Mouse (Mus musculus): Measurements from ENCODE around the gene Gstt3. TPM values are rescaled to one million over a fixed set of nuclear protein-coding genes. Genes with fewer than 3 reads are reported as not detected.
"Not testable (repeated sequence)": the region's sequence is repeated elsewhere in the genome, so short reads cannot be mapped to it uniquely, and the experiment has no call there.

Gene Gstt3
- polyA plus RNA-seq, 1 experiment from 2014 or later: 1.2 TPM

GRCm38 (mm10) chr10:75774102-75774501, 7.1 kb downstream of the Gstt3 start:
- Histone ChIP-seq H3K36me3 (ENCODE audit: control insufficient read depth, insufficient read depth, low read length) (no peaks in the 10 kb centered on the region; the same call in 1 of the 2 replicates), H3K4me1 (replicated peaks; ENCODE audit: control insufficient read depth, insufficient read depth, low read length) (peaks cover 3% of the 10 kb centered on the region; the same call in 1 of the 2 replicates), H3K27me3 (ENCODE audit: control insufficient read depth, insufficient read depth, low read length) (no peaks in the 10 kb centered on the region), H3K4me2 (ENCODE audit: low read depth, low read length, severe bottlenecking) (no peak overlapping the region), H3K27ac (ENCODE audit: low read depth, low read length) (no peak overlapping the region), H3K4me3 (ENCODE audit: low read depth, low read length) (no peak overlapping the region), H3K9me3 (ENCODE audit: control insufficient read depth, low read length) (no peaks in the 10 kb centered on the region), H3K9ac (ENCODE audit: low read length) (no peak overlapping the region)
- WGBS: 93% methylated on average over 5 of the region's 5 CpGs
- DNase-seq (ENCODE audit: low spot score) (no peak), ATAC-seq (replicated peaks; ENCODE audit: low FRiP score) (no peak)

- Histone ChIP-seq H3K27ac (ENCODE audit: low read depth, low read length) (no peak within 1 kb of the TSS), H3K4me3 (ENCODE audit: low read depth, low read length) (peak within 1 kb of the TSS; percentile 63), H3K4me2 (ENCODE audit: low read depth, low read length, severe bottlenecking) (peak within 1 kb of the TSS; percentile 93), H3K27me3 (ENCODE audit: control insufficient read depth, insufficient read depth, low read length) (no peaks in the 10 kb centered on the region), H3K4me1 (replicated peaks; ENCODE audit: control insufficient read depth, insufficient read depth, low read length) (peaks cover 3% of the 10 kb centered on the region; the same call in 1 of the 2 replicates), H3K9me3 (ENCODE audit: control insufficient read depth, low read length) (no peaks in the 10 kb centered on the region), H3K36me3 (ENCODE audit: control insufficient read depth, insufficient read depth, low read length) (no peaks in the 10 kb centered on the region; the same call in 1 of the 2 replicates), H3K9ac (ENCODE audit: low read length) (peak within 1 kb of the TSS; percentile 69)
- ATAC-seq (replicated peaks; ENCODE audit: low FRiP score): peak; percentile 97
- WGBS: under 1% methylated on average over 47 of the region's 47 CpGs
- peak; percentile 95 for DNase-seq (ENCODE audit: low spot score)
Observed at GRCm38 (mm10) chr10:75772795-75773664, 8.2 kb downstream of the Gstt3 start, which contains the start of gene Ddt. Gene Ddt (minus strand): TSS chr10:75773414.

GRCm38 (mm10) chr10:75767756-75768155, 13.5 kb downstream of the Gstt3 start:
- H3K9me3 ChIP-seq (ENCODE audit: control insufficient read depth, low read length); H3K4me1 ChIP-seq (replicated peaks; ENCODE audit: control insufficient read depth, insufficient read depth, low read length); ATAC-seq (replicated peaks; ENCODE audit: low FRiP score); H3K4me2 ChIP-seq (ENCODE audit: low read depth, low read length, severe bottlenecking); H3K36me3 ChIP-seq (ENCODE audit: control insufficient read depth, insufficient read depth, low read length); H3K27ac ChIP-seq (ENCODE audit: low read depth, low read length); H3K9ac ChIP-seq (ENCODE audit: low read length); DNase-seq (ENCODE audit: low spot score); H3K27me3 ChIP-seq (ENCODE audit: control insufficient read depth, insufficient read depth, low read length); H3K4me3 ChIP-seq (ENCODE audit: low read depth, low read length): not testable (repeated sequence)
- 36% methylated on average over 5 of the region's 5 CpGs for WGBS

GRCm38 (mm10) chr10:75766856-75767255, 14.4 kb downstream of the Gstt3 start:
- Histone ChIP-seq H3K27ac (ENCODE audit: low read depth, low read length) (no peak overlapping the region), H3K36me3 (ENCODE audit: control insufficient read depth, insufficient read depth, low read length) (no peaks in the 10 kb centered on the region), H3K9me3 (ENCODE audit: control insufficient read depth, low read length) (no peaks in the 10 kb centered on the region), H3K4me2 (ENCODE audit: low read depth, low read length, severe bottlenecking) (no peak overlapping the region), H3K9ac (ENCODE audit: low read length) (no peak overlapping the region), H3K4me1 (replicated peaks; ENCODE audit: control insufficient read depth, insufficient read depth, low read length) (peaks cover 4% of the 10 kb centered on the region; the same call in 1 of the 2 replicates), H3K4me3 (ENCODE audit: low read depth, low read length) (no peak overlapping the region), H3K27me3 (ENCODE audit: control insufficient read depth, insufficient read depth, low read length) (no peaks in the 10 kb centered on the region)
- DNase-seq (ENCODE audit: low spot score): no peak
- ATAC-seq (replicated peaks; ENCODE audit: low FRiP score): no peak
- 89% methylated on average over 6 of the region's 6 CpGs for WGBS

- no peak overlapping the region for H3K27ac ChIP-seq (ENCODE audit: low read depth, low read length)
- H3K36me3 ChIP-seq (ENCODE audit: control insufficient read depth, insufficient read depth, low read length): no peaks in the 10 kb centered on the region
- peaks cover 4% of the 10 kb centered on the region; the same call in 1 of the 2 replicates for H3K4me1 ChIP-seq (replicated peaks; ENCODE audit: control insufficient read depth, insufficient read depth, low read length)
- H3K4me2 ChIP-seq (ENCODE audit: low read depth, low read length, severe bottlenecking): peak overlapping the region; percentile 84
- WGBS: 1% methylated on average over 27 of the region's 27 CpGs
- H3K9me3 ChIP-seq (ENCODE audit: control insufficient read depth, low read length): no peaks in the 10 kb centered on the region; the same call in 1 of the 2 replicates
- H3K4me3 ChIP-seq (ENCODE audit: low read depth, low read length): peak overlapping the region; percentile 80
- ATAC-seq (replicated peaks; ENCODE audit: low FRiP score): peak; percentile 33
- DNase-seq (ENCODE audit: low spot score): peak; percentile 90
- H3K9ac ChIP-seq (ENCODE audit: low read length): peak overlapping the region; percentile 53
- no peaks in the 10 kb centered on the region for H3K27me3 ChIP-seq (ENCODE audit: control insufficient read depth, insufficient read depth, low read length)
Observed at GRCm38 (mm10) chr10:75764519-75765473, 16.4 kb downstream of the Gstt3 start.

GRCm38 (mm10) chr10:75763682-75764518, 17.3 kb downstream of the Gstt3 start, which contains the start of gene Cabin1:
Gene Cabin1 (minus strand): TSS chr10:75764341.
- H3K36me3 ChIP-seq (ENCODE audit: control insufficient read depth, insufficient read depth, low read length): no peaks in the 10 kb centered on the region; the same call in 1 of the 2 replicates
- ATAC-seq (replicated peaks; ENCODE audit: low FRiP score) (peak; percentile 99), DNase-seq (ENCODE audit: low spot score) (peak; percentile 98)
- H3K27me3 ChIP-seq (ENCODE audit: control insufficient read depth, insufficient read depth, low read length): no peaks in the 10 kb centered on the region
- H3K9ac ChIP-seq (ENCODE audit: low read length): peak within 1 kb of the TSS; percentile 80
- H3K27ac ChIP-seq (ENCODE audit: low read depth, low read length): no peak within 1 kb of the TSS
- WGBS: under 1% methylated on average over 55 of the region's 61 CpGs
- no peaks in the 10 kb centered on the region; the same call in 1 of the 2 replicates for H3K9me3 ChIP-seq (ENCODE audit: control insufficient read depth, low read length)
- H3K4me2 ChIP-seq (ENCODE audit: low read depth, low read length, severe bottlenecking): peak within 1 kb of the TSS; percentile 84
- H3K4me3 ChIP-seq (ENCODE audit: low read depth, low read length): peak within 1 kb of the TSS; percentile 80
- peaks cover 4% of the 10 kb centered on the region; the same call in 1 of the 2 replicates for H3K4me1 ChIP-seq (replicated peaks; ENCODE audit: control insufficient read depth, insufficient read depth, low read length)

- Histone ChIP-seq H3K27me3 (ENCODE audit: control insufficient read depth, insufficient read depth, low read length) (no peaks in the 10 kb centered on the region), H3K27ac (ENCODE audit: low read depth, low read length) (no peak overlapping the region), H3K9me3 (ENCODE audit: control insufficient read depth, low read length) (no peaks in the 10 kb centered on the region; the same call in 1 of the 2 replicates), H3K9ac (ENCODE audit: low read length) (no peak overlapping the region), H3K4me1 (replicated peaks; ENCODE audit: control insufficient read depth, insufficient read depth, low read length) (peaks cover 4% of the 10 kb centered on the region; the same call in 1 of the 2 replicates), H3K4me3 (ENCODE audit: low read depth, low read length) (no peak overlapping the region), H3K36me3 (ENCODE audit: control insufficient read depth, insufficient read depth, low read length) (peaks cover 4% of the 10 kb centered on the region; the same call in 1 of the 2 replicates), H3K4me2 (ENCODE audit: low read depth, low read length, severe bottlenecking) (no peak overlapping the region)
- ATAC-seq (replicated peaks; ENCODE audit: low FRiP score) (no peak), DNase-seq (ENCODE audit: low spot score) (no peak)
- 91% methylated on average over 3 of the region's 3 CpGs for WGBS
Observed at GRCm38 (mm10) chr10:75762413-75762812, 18.8 kb downstream of the Gstt3 start.

Data from forebrain, embryonic 11.5 days (tissue).